In the genomic region with DNA sequence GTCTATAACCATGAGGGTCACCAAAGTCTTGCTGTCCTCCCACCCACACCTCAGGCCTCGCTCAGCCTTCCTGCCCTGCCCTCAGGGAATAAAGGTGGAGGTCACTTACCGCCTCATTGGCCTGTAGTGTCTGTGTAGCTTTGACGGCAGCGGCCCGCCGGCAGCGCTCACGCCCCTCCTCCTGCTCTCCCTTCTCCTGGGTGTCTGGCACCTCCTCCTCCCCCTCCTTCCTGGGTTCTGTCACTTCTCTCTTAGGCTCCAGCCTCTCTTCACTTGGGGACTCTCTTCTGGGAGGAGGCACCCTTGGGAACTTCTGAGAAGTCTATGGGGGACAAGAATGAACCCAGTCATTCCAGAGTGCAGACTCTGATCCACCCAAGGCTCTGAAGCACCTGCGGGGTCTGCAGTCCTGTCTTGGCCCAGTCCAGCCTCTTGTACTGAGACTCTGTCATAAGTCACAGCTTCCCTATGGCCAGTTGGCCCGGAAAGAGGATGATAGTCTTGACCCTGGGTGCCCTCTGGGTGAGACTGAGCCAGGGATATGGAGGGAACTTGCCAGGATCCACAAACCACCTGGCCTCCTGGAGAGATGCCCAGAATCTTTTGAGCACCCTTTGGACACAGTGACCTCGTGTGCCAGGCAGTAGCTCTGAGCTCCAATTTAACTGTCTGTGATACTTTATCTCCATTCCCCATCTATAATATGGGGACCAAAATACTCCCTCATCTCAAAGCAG, we compare ENCODE assay signal across 9 mouse cellular contexts. TPM values are rescaled to one million over a fixed set of nuclear protein-coding genes. Genes with fewer than 3 reads are reported as not detected.
DNase-seq lines count a peak whose midpoint lies in the region; ATAC-seq and TF ChIP-seq lines count a peak whose summit lies in the region.
"Had no signal": no experiment of that assay in that cellular context is flagged by ENCODE, and none has a peak within 500 bp of the region (broad histone marks: within the 10 kb centered on the region; RNA-seq: fewer than 3 reads in every experiment).

No protein-coding gene starts in this region.

- no peak overlapping the region for H3K4me3 ChIP-seq in heart, embryonic 11.5 days (ENCODE audit: low read depth, low read length)
- no peak overlapping the region for H3K4me3 ChIP-seq in brown adipose tissue, adult 24 weeks (ENCODE audit: insufficient read depth, low read depth, low read length)
- H3K4me3 ChIP-seq in lung, embryonic 14.5 days (ENCODE audit: low read depth, low read length): no peak overlapping the region
- no peak overlapping the region for H3K4me3 ChIP-seq in intestine, postnatal 0 days (ENCODE audit: low read depth, low read length)
- H3K4me3 ChIP-seq in hindbrain, embryonic 11.5 days (ENCODE audit: low read depth, low read length): no peak overlapping the region
- H3K4me3 ChIP-seq: liver, embryonic 15.5 days had no signal

- no peak overlapping the region for H3K4me2 ChIP-seq in heart, embryonic 11.5 days
- H3K4me2 ChIP-seq in lung, embryonic 14.5 days: no peak overlapping the region
- H3K4me2 ChIP-seq in intestine, postnatal 0 days (replicated peaks; ENCODE audit: low read depth): no peak overlapping the region
- H3K4me2 ChIP-seq in hindbrain, embryonic 11.5 days (replicated peaks; ENCODE audit: low read depth, low read length): no peak overlapping the region
- H3K4me2 ChIP-seq: liver, embryonic 15.5 days had no signal

- H3K9me3 ChIP-seq in heart, embryonic 11.5 days (replicated peaks; ENCODE audit: control insufficient read depth, low read length): no peaks in the 10 kb centered on the region
- no peaks in the 10 kb centered on the region for H3K9me3 ChIP-seq in lung, embryonic 14.5 days (ENCODE audit: low read depth, low read length)
- H3K9me3 ChIP-seq in intestine, postnatal 0 days (ENCODE audit: control insufficient read depth): no peaks in the 10 kb centered on the region
- H3K9me3 ChIP-seq in hindbrain, embryonic 11.5 days (ENCODE audit: control insufficient read depth, low read length): no peaks in the 10 kb centered on the region
- H3K9me3 ChIP-seq: liver, embryonic 15.5 days had no signal

- H3K27ac ChIP-seq in heart, embryonic 11.5 days (ENCODE audit: low read depth, low read length): no peak overlapping the region
- H3K27ac ChIP-seq in brown adipose tissue, adult 24 weeks (replicated peaks; ENCODE audit: low read depth, low read length): peak overlapping the region; percentile 55
- no peak overlapping the region for H3K27ac ChIP-seq in lung, embryonic 14.5 days (ENCODE audit: low read depth)
- no peak overlapping the region for H3K27ac ChIP-seq in intestine, postnatal 0 days (ENCODE audit: low read depth, low read length)
- H3K27ac ChIP-seq in hindbrain, embryonic 11.5 days (ENCODE audit: low read depth, low read length): no peak overlapping the region
- H3K27ac ChIP-seq: liver, embryonic 15.5 days had no signal

- peaks cover 39% of the 10 kb centered on the region for H3K4me1 ChIP-seq in heart, embryonic 11.5 days (ENCODE audit: control insufficient read depth, insufficient read depth, low read length)
- peaks cover 3% of the 10 kb centered on the region; the same call in 1 of the 2 replicates for H3K4me1 ChIP-seq in brown adipose tissue, adult 24 weeks (ENCODE audit: control insufficient read depth, insufficient read depth, insufficient read length, low read length)
- no peaks in the 10 kb centered on the region for H3K4me1 ChIP-seq in lung, embryonic 14.5 days (ENCODE audit: insufficient read depth)
- 0 out of 2 replicates have a peak, but pooled peaks cover 2% of the 10 kb centered on the region for H3K4me1 ChIP-seq in intestine, postnatal 0 days (replicated peaks; ENCODE audit: control insufficient read depth, insufficient read depth, low read length)
- peaks cover 5% of the 10 kb centered on the region; the same call in 1 of the 2 replicates for H3K4me1 ChIP-seq in hindbrain, embryonic 11.5 days (replicated peaks; ENCODE audit: control insufficient read depth, insufficient read depth, low read length)

- TF ChIP-seq CTCF in lung, embryonic 14.5 days (IDR thresholded peaks at IDR 0.05; ENCODE audit: low read depth): no peak
- no peak for TF ChIP-seq CTCF in intestine, postnatal 0 days (IDR thresholded peaks at IDR 0.05; ENCODE audit: low read depth)

- 44% methylated on average over 11 of the region's 11 CpGs for WGBS in heart, embryonic 11.5 days (ENCODE audit: insufficient replicate concordance)
- 55% methylated on average over 11 of the region's 11 CpGs for WGBS in lung, embryonic 14.5 days
- 70% methylated on average over 11 of the region's 11 CpGs for WGBS in intestine, postnatal 0 days
- 79% methylated on average over 11 of the region's 11 CpGs for WGBS in hindbrain, embryonic 11.5 days

- ATAC-seq in heart, embryonic 11.5 days (replicated peaks; ENCODE audit: insufficient number of reproducible peaks, low FRiP score, low TSS enrichment): no peak
- no peak for ATAC-seq in lung, embryonic 14.5 days (ENCODE audit: insufficient read depth)
- ATAC-seq in intestine, postnatal 0 days: no peak
- no peak for ATAC-seq in hindbrain, embryonic 11.5 days (ENCODE audit: low FRiP score)

- no peak overlapping the region for H3K9ac ChIP-seq in heart, embryonic 11.5 days (ENCODE audit: low read depth, low read length)
- no peak overlapping the region; the same call in 1 of the 2 replicates for H3K9ac ChIP-seq in lung, embryonic 14.5 days
- no peak overlapping the region for H3K9ac ChIP-seq in intestine, postnatal 0 days (ENCODE audit: low read depth, low read length)
- no peak overlapping the region for H3K9ac ChIP-seq in hindbrain, embryonic 11.5 days (ENCODE audit: low read depth, low read length)
- H3K9ac ChIP-seq: liver, embryonic 15.5 days had no signal

- H3K27me3 ChIP-seq in heart, embryonic 11.5 days (ENCODE audit: control insufficient read depth, insufficient read depth, low read length): no peaks in the 10 kb centered on the region
- no peaks in the 10 kb centered on the region for H3K27me3 ChIP-seq in lung, embryonic 14.5 days (ENCODE audit: insufficient read depth, low read length)
- H3K27me3 ChIP-seq in intestine, postnatal 0 days (replicated peaks; ENCODE audit: control insufficient read depth, insufficient read depth, low read length): no peaks in the 10 kb centered on the region
- no peaks in the 10 kb centered on the region for H3K27me3 ChIP-seq in hindbrain, embryonic 11.5 days (ENCODE audit: control insufficient read depth, insufficient read depth, low read length)
- H3K27me3 ChIP-seq: liver, embryonic 15.5 days had no signal

- peaks cover 36% of the 10 kb centered on the region for H3K36me3 ChIP-seq in heart, embryonic 11.5 days (ENCODE audit: control insufficient read depth, insufficient read depth, low read length)
- peaks cover 94% of the 10 kb centered on the region for H3K36me3 ChIP-seq in lung, embryonic 14.5 days (ENCODE audit: insufficient read depth)
- H3K36me3 ChIP-seq in intestine, postnatal 0 days (ENCODE audit: control insufficient read depth, insufficient read depth): peaks cover 75% of the 10 kb centered on the region
- H3K36me3 ChIP-seq in hindbrain, embryonic 11.5 days (ENCODE audit: control insufficient read depth, insufficient read depth, low read length): peaks cover 9% of the 10 kb centered on the region; the same call in 1 of the 2 replicates

- DNase-seq in heart, adult 18-20 months: peak; percentile 82 to 85
- DNase-seq in gonadal fat pad, adult 2 months (ENCODE audit: low read depth): peak; percentile 74
- peak; percentile 48 for DNase-seq in lung, embryonic 14.5 days
- DNase-seq in embryo, embryonic 11 days: no peak
- DNase-seq in hindbrain, embryonic 11.5 days (ENCODE audit: low spot score): no peak

RNA-seq across cellular contexts. Expression of gene Pnma1, which starts 6.7 kb away (rescaled TPM):
- total RNA-seq in heart, adult 18-20 months (2021): under 1 TPM in 1 of 2 experiments, not detected in 1; 0.22 TPM
- polyA plus RNA-seq in heart, embryonic 11.5 days (2014; fragmentation: Nextera tagmentation; extraction: Ambion mirVana): 0.50 and 0.62 TPM in 2 replicates
- not detected in 2 replicates for polyA plus RNA-seq in brown adipose tissue, adult 24 weeks (2012; ENCODE audit: insufficient read depth, insufficient read length, missing spikeins)
- 0.15 and 0.16 TPM in 2 replicates for polyA plus RNA-seq in gonadal fat pad, adult 2 months (2012; rRNA removed)
- polyA plus RNA-seq in lung, embryonic 14.5 days (2014; fragmentation: Nextera tagmentation; extraction: Ambion mirVana): 0.68 and 0.79 TPM in 2 replicates
- 0.30 and 0.43 TPM in 2 replicates for polyA plus RNA-seq in intestine, postnatal 0 days (2015; fragmentation: Nextera tagmentation; extraction: Ambion mirVana)
- polyA plus RNA-seq in hindbrain, embryonic 11.5 days (2014; fragmentation: Nextera tagmentation; extraction: Ambion mirVana): 2.4 and 2.6 TPM in 2 replicates

RNA-seq across cellular contexts. Expression of gene Dnal1, which starts 40.8 kb away (rescaled TPM):
- 1 to 10 TPM; 6.6 to 6.9 TPM for total RNA-seq in heart, adult 18-20 months (2021)
- 2.9 and 3.1 TPM in 2 replicates for polyA plus RNA-seq in heart, embryonic 11.5 days (2014; fragmentation: Nextera tagmentation; extraction: Ambion mirVana)
- 2.5 and 3.5 TPM in 2 replicates for polyA plus RNA-seq in brown adipose tissue, adult 24 weeks (2012; ENCODE audit: insufficient read depth, insufficient read length, missing spikeins)
- polyA plus RNA-seq in gonadal fat pad, adult 2 months (2012; rRNA removed): 4.2 and 7.2 TPM in 2 replicates
- polyA plus RNA-seq in lung, embryonic 14.5 days (2014; fragmentation: Nextera tagmentation; extraction: Ambion mirVana): 4.1 and 5.2 TPM in 2 replicates
- 1.0 and 1.3 TPM in 2 replicates for polyA plus RNA-seq in intestine, postnatal 0 days (2015; fragmentation: Nextera tagmentation; extraction: Ambion mirVana)
- polyA plus RNA-seq in hindbrain, embryonic 11.5 days (2014; fragmentation: Nextera tagmentation; extraction: Ambion mirVana): 4.8 and 6.3 TPM in 2 replicates

RNA-seq across cellular contexts. Expression of gene Acot6, which starts 54.5 kb away (rescaled TPM):
- 1 to 10 TPM; 2.4 to 3.0 TPM for total RNA-seq in heart, adult 18-20 months (2021)
- polyA plus RNA-seq in heart, embryonic 11.5 days (2014; fragmentation: Nextera tagmentation; extraction: Ambion mirVana): 0.89 and 1.0 TPM in 2 replicates
- polyA plus RNA-seq in brown adipose tissue, adult 24 weeks (2012; ENCODE audit: insufficient read depth, insufficient read length, missing spikeins): 1.5 and 3.3 TPM in 2 replicates
- 4.8 and 5.0 TPM in 2 replicates for polyA plus RNA-seq in gonadal fat pad, adult 2 months (2012; rRNA removed)
- 1.8 and 2.3 TPM in 2 replicates for polyA plus RNA-seq in lung, embryonic 14.5 days (2014; fragmentation: Nextera tagmentation; extraction: Ambion mirVana)
- 8.4 and 9.7 TPM in 2 replicates for polyA plus RNA-seq in intestine, postnatal 0 days (2015; fragmentation: Nextera tagmentation; extraction: Ambion mirVana)
- 0.76 and 0.91 TPM in 2 replicates for polyA plus RNA-seq in hindbrain, embryonic 11.5 days (2014; fragmentation: Nextera tagmentation; extraction: Ambion mirVana)

Comparison
In these comparisons a context has a peak if more than half of its experiments do, and no peak if none do; other contexts are left out.
1. DNase-seq: peak in heart, adult 18-20 months (2 of 2), gonadal fat pad, adult 2 months (single experiment) and lung, embryonic 14.5 days (single experiment); none in embryo, embryonic 11 days (single experiment) and hindbrain, embryonic 11.5 days (single experiment).